Mouse (Mus musculus) layer of hippocampus, adult 2 months (tissue): ENCODE results near the gene Nelfb. TPM values are rescaled to one million over a fixed set of nuclear protein-coding genes. Genes with fewer than 3 reads are reported as not detected.

Source experiments
- DNase-seq, 2 experiments: peaks; one replicate each; pipeline ENCODE4 v3.0.0; 2022; ENCODE audit warnings: low spot score in 2 of 2
- H3K27ac ChIP-seq: fragments of 200-600 bp; 2 replicates; pipeline ENCODE4 v1.8.1; 2022
- H3K4me3 ChIP-seq: fragments of 200-600 bp; 2 replicates; pipeline ENCODE4 v1.8.1; 2022; ENCODE audit warnings: mild to moderate bottlenecking
- CTCF ChIP-seq: fragments of 200-600 bp; conservative IDR thresholded peaks from 2 replicates; pipeline ENCODE4 v1.8.1; 2022; ENCODE audit warnings: antibody characterized with exemption, mild to moderate bottlenecking, moderate library complexity
- total RNA-seq, 2 experiments: library from RNA; stranded (reverse); gene quantifications; 2 replicates each; pipeline ENCODE4 v1.2.3; 2021

Nelfb gene
- total RNA-seq, 2 experiments from 2014 or later = 57.0 to 58.5 TPM

GRCm38 (mm10) chr2:25228431-25228889 is 17.2 kb upstream of the Nelfb start:
- peak overlapping the region; percentile 98 for H3K27ac ChIP-seq
- TF ChIP-seq CTCF = peak; percentile 85
- DNase-seq = peak; percentile 81 to 90
- H3K4me3 ChIP-seq = peak overlapping the region; percentile 45

- no peak for TF ChIP-seq CTCF
- peak overlapping the region; percentile 98 for H3K27ac ChIP-seq
- H3K4me3 ChIP-seq = no peak overlapping the region
- DNase-seq = no peak
Measured at GRCm38 (mm10) chr2:25227406-25227805, 16.1 kb upstream of the Nelfb start.

GRCm38 (mm10) chr2:25226864-25227263 is 15.6 kb upstream of the Nelfb start:
- no peak overlapping the region for H3K4me3 ChIP-seq
- peak; percentile 53 to 69 for DNase-seq
- H3K27ac ChIP-seq = peak overlapping the region; percentile 98
- TF ChIP-seq CTCF = no peak

GRCm38 (mm10) chr2:25225811-25226379 is 14.6 kb upstream of the Nelfb start:
- H3K4me3 ChIP-seq = peak overlapping the region; percentile 62; the same call in 1 of the 2 replicates
- no peak for DNase-seq
- H3K27ac ChIP-seq = peak overlapping the region; percentile 98
- no peak for TF ChIP-seq CTCF

GRCm38 (mm10) chr2:25224766-25225752 is 13.8 kb upstream of the Nelfb start:
- H3K27ac ChIP-seq = peak overlapping the region; percentile 98
- H3K4me3 ChIP-seq = peak overlapping the region; percentile 62
- peak; percentile 58 for TF ChIP-seq CTCF
- DNase-seq = peak; percentile 97 to 100

GRCm38 (mm10) chr2:25224492-25224765 is 13.1 kb upstream of the Nelfb start, which contains the start of gene Tubb4b:
TSS of gene Tubb4b (minus strand) at chr2:25224702.
- peak within 1 kb of the TSS; percentile 98 for H3K27ac ChIP-seq
- no peak for DNase-seq
- no peak for TF ChIP-seq CTCF
- H3K4me3 ChIP-seq = peak within 1 kb of the TSS; percentile 84

GRCm38 (mm10) chr2:25223681-25224491 is 12.6 kb upstream of the Nelfb start:
- DNase-seq = peak; percentile 63 to 69
- Histone ChIP-seq H3K27ac (peak overlapping the region; percentile 95), H3K4me3 (peak overlapping the region; percentile 84)
- no peak for TF ChIP-seq CTCF

GRCm38 (mm10) chr2:25221331-25221772 is 10.1 kb upstream of the Nelfb start:
- no peak for TF ChIP-seq CTCF
- no peak overlapping the region for H3K4me3 ChIP-seq
- DNase-seq = no peak
- H3K27ac ChIP-seq = no peak overlapping the region

- no peak for TF ChIP-seq CTCF
- Histone ChIP-seq H3K27ac (no peak within 1 kb of the TSS), H3K4me3 (no peak within 1 kb of the TSS)
- no peak for DNase-seq
Measured at GRCm38 (mm10) chr2:25218445-25218844, 7.2 kb upstream of the Nelfb start, which contains the start of gene Fam166a. TSS of gene Fam166a (plus strand) at chr2:25218745.

GRCm38 (mm10) chr2:25217666-25218065 is 6.4 kb upstream of the Nelfb start:
- DNase-seq = no peak
- no peak overlapping the region for H3K27ac ChIP-seq
- no peak for TF ChIP-seq CTCF
- no peak overlapping the region for H3K4me3 ChIP-seq

GRCm38 (mm10) chr2:25214444-25214843 is 3.2 kb upstream of the Nelfb start, which contains the start of gene Stpg3:
TSS of gene Stpg3 (minus strand) at chr2:25214637.
- Histone ChIP-seq H3K4me3 (no peak within 1 kb of the TSS), H3K27ac (no peak within 1 kb of the TSS)
- no peak for DNase-seq
- no peak for TF ChIP-seq CTCF

- no peak for DNase-seq
- H3K4me3 ChIP-seq = no peak overlapping the region
- H3K27ac ChIP-seq = no peak overlapping the region
- TF ChIP-seq CTCF = no peak
Measured at GRCm38 (mm10) chr2:25213266-25213865, 2.1 kb upstream of the Nelfb start.

GRCm38 (mm10) chr2:25210686-25211085 is 603 bp downstream of the Nelfb start:
- DNase-seq = no peak
- no peak for TF ChIP-seq CTCF
- Histone ChIP-seq H3K27ac (peak overlapping the region; percentile 98), H3K4me3 (peak overlapping the region; percentile 91)
